Mouse (Mus musculus) G1E (cell line): ENCODE results near the gene Sppl2b.

Source experiments
- CTCF ChIP-seq: IDR thresholded peaks from 2 replicates; pipeline ENCODE4 v1.5.1; 2012; ENCODE audit warnings: low read depth, low read length, inconsistent platforms, mixed read lengths
- GATA1 ChIP-seq: IDR thresholded peaks from 2 replicates; pipeline ENCODE4 v1.6.1; 2012; ENCODE audit warnings: borderline replicate concordance, low read length, inconsistent platforms, mixed read lengths
- POLR2AphosphoS5 ChIP-seq: IDR thresholded peaks from 2 replicates; pipeline ENCODE4 v1.6.1; 2012; ENCODE audit warnings: low read depth, low read length, inconsistent platforms; ENCODE audit not compliant: insufficient replicate concordance
- TAL1 ChIP-seq: conservative IDR thresholded peaks from 2 replicates; pipeline ENCODE4 v1.6.1; 2012; ENCODE audit warnings: low read depth, low read length, inconsistent platforms, mixed read lengths

GRCm38 (mm10) chr10:80917779-80918434 is 62.8 kb downstream of the Sppl2b start, which contains the start of gene Lmnb2:
- TF ChIP-seq CTCF (no peak), POLR2AphosphoS5 (no peak), TAL1 (no peak), GATA1 (no peak)
